Mouse (Mus musculus) lung, adult 2 months (tissue): ENCODE measurements around the gene Zfp185.

Experiments used
- CTCF ChIP-seq: fragments of 200-500 bp; IDR thresholded peaks from 2 replicates; pipeline ENCODE4 v1.5.1; 2011; ENCODE audit warnings: mild to moderate bottlenecking, low read length, control low read depth; ENCODE audit not compliant: insufficient read depth
- POLR2A ChIP-seq: fragments of 200-500 bp; IDR thresholded peaks from 2 replicates; pipeline ENCODE4 v1.6.1; 2011; ENCODE audit warnings: low read depth, mild to moderate bottlenecking, control low read depth, low read length, borderline replicate concordance; ENCODE audit errors: extremely low read depth

DNA sequence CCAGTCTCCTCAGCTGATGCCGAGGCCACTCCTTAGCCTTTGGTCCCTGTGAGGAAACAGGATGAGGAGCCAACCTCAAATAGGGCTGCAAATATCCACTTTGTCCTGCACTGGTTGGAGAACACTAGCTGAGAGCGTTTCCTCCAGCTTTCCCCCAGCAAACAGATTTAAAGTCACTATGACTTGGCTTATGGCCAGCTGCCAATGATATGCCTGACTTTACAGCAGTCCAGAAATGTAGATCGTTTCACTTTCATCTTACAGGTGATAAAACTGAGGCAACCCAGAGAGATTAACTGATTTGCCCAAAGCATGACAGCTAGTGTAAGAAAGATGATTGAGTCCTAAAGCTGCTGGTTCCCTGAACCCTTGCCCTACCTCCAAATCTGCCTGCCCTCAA lies 8.4 kb downstream of the Zfp185 start:
- no peak for TF ChIP-seq CTCF
- TF ChIP-seq POLR2A = no peak
